Mouse (Mus musculus) midbrain, postnatal 0 days (tissue): Measurements from ENCODE around the gene Hspb2. TPM values are rescaled to one million over a fixed set of nuclear protein-coding genes. Genes with fewer than 3 reads are reported as not detected.

Source experiments
- ATAC-seq: fragments of 200-750 bp; cut with Nextera tagmentation; 2 replicates; pipeline ENCODE4 v1.8.0; 2017; ENCODE audit warnings: moderate number of reproducible peaks, mild to moderate bottlenecking, moderate TSS enrichment, moderate library complexity; ENCODE audit not compliant: low FRiP score
- DNase-seq: peaks from one replicate; pipeline ENCODE4 v3.0.0-alpha.2; 2015; ENCODE audit warnings: low spot score
- H3K27ac ChIP-seq: fragments of 300-500 bp; sonication (generic); 2 replicates; pipeline ENCODE4 v1.5.1; 2014; ENCODE audit warnings: low read depth, mild to moderate bottlenecking, low read length, mixed read lengths
- H3K27me3 ChIP-seq: fragments of 300-500 bp; sonication (generic); 2 replicates; pipeline ENCODE4 v1.6.1; 2014; ENCODE audit warnings: low read length, control low read depth, mixed read lengths; ENCODE audit not compliant: insufficient read depth
- H3K36me3 ChIP-seq: fragments of 300-500 bp; sonication (generic); 2 replicates; pipeline ENCODE4 v1.6.1; 2014; ENCODE audit warnings: low read length, control low read depth, mixed read lengths; ENCODE audit not compliant: insufficient read depth
- H3K4me1 ChIP-seq: fragments of 300-500 bp; sonication (generic); 2 replicates; pipeline ENCODE4 v1.6.1; 2014; ENCODE audit warnings: mild to moderate bottlenecking, control low read depth, antibody characterized with exemption, low read length, mixed read lengths; ENCODE audit not compliant: insufficient read depth
- H3K4me2 ChIP-seq: fragments of 300-500 bp; sonication (generic); 2 replicates; pipeline ENCODE4 v1.6.1; 2014; ENCODE audit warnings: low read depth, mild to moderate bottlenecking, low read length, mixed read lengths; ENCODE audit not compliant: poor library complexity, severe bottlenecking
- H3K4me3 ChIP-seq: fragments of 300-500 bp; sonication (generic); 2 replicates; pipeline ENCODE4 v1.5.1; 2014; ENCODE audit warnings: low read depth, mild to moderate bottlenecking, low read length, moderate library complexity
- H3K9ac ChIP-seq: fragments of 300-500 bp; sonication (generic); replicated peaks from 2 replicates; pipeline ENCODE4 v1.6.1; 2014; ENCODE audit warnings: mild to moderate bottlenecking, low read length, moderate library complexity, mixed read lengths; ENCODE audit not compliant: poor library complexity, severe bottlenecking
- H3K9me3 ChIP-seq: fragments of 300-500 bp; sonication (generic); 2 replicates; pipeline ENCODE4 v1.6.1; 2016; ENCODE audit warnings: low read length, control low read depth
- CTCF ChIP-seq: IDR thresholded peaks from 2 replicates; pipeline ENCODE4 v1.5.1; 2016; ENCODE audit warnings: antibody characterized with exemption, mild to moderate bottlenecking
- WGBS: fragments of 180-500 bp; shearing (Covaris S2); extraction: QIAGEN DNeasy Blood & Tissue Kit; methylation state at CpG from one replicate; pipeline ENCODE4 v1.1.7; 2014; 5-methylcytosine and 5-hydroxymethylcytosine counted together
- polyA plus RNA-seq: library from polyadenylated mRNA; unstranded; fragments of >200 nt; fragmentation: Nextera tagmentation; extraction: Ambion mirVana; gene quantifications from 2 replicates; pipeline ENCODE4 v1.2.1, GENCODE M21; 2015
- total RNA-seq: library from RNA; depleted of rRNA; stranded (reverse); fragments of >200 nt; gene quantifications from 2 replicates; pipeline ENCODE4 v1.2.3, GENCODE M21; 2014

Hspb2 gene
- total and polyA plus RNA-seq, 2 experiments from 2014 or later: 2.6 to 5.2 TPM

DNA sequence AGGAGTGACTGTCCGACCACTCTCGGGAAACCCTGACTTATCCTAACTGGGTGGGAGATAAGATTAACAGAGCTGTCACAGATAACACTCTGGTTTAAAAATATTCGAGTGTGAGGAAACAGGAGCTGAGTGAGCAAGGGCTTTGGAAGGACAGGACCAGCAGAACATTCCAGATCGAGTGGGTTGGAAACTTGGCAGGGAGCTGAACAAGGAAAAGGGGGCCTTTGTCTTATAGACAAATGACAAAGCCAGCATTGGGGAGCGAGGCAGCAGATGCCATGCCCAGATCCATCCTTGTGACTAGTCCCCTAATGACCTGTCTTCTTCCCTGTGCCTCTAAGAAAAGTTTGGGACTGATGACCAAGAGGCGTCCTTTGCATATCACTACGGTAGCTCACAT lies 1.8 kb upstream of the Hspb2 start:
- TF ChIP-seq CTCF: no peak
- Histone ChIP-seq H3K4me1 (no peaks in the 10 kb centered on the region), H3K9ac (no peak overlapping the region), H3K27ac (no peak overlapping the region), H3K27me3 (no peaks in the 10 kb centered on the region), H3K4me2 (no peak overlapping the region), H3K4me3 (no peak overlapping the region), H3K9me3 (no peaks in the 10 kb centered on the region), H3K36me3 (no peaks in the 10 kb centered on the region)
- ATAC-seq: no peak
- WGBS: 70% methylated on average over 7 of the region's 7 CpGs
- DNase-seq: no peak

GRCm38 (mm10) chr9:50752784-50753615 lies 846 bp upstream of the Hspb2 start:
- Histone ChIP-seq H3K9me3 (no peaks in the 10 kb centered on the region), H3K36me3 (no peaks in the 10 kb centered on the region), H3K27ac (no peak overlapping the region), H3K27me3 (no peaks in the 10 kb centered on the region), H3K4me2 (no peak overlapping the region), H3K4me3 (no peak overlapping the region), H3K4me1 (no peaks in the 10 kb centered on the region), H3K9ac (no peak overlapping the region)
- DNase-seq (peak; percentile 54), ATAC-seq (no peak)
- TF ChIP-seq CTCF: no peak
- WGBS: 66% methylated on average over 17 of the region's 17 CpGs

DNA sequence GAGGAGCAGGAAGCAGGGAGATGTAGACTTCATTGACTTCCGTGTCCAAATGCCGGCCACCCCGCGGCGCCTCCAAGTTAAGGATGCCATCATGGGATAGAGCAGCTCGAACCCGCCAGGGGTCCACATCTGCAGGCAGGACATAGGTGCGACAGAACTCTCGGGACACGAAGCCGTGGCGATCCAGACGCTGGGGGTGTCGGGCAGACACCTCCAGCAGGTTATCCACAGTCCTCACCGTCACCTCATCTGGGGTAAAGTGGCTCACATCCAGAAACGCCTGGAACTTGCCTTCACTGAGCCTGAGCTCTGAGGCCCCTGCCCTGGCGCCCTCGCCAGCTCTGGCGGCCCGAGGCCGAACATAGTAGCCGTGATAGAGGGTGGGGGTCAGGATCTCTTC lies 831 bp downstream of the Hspb2 start, which contains the start of gene Cryab:
Gene Cryab, plus strand, starts transcription at position 3 of the 400 bp plus-strand sequence.
- 0 out of 2 replicates have a peak within 1 kb of the TSS, but pooled peaks have one; percentile 1 for H3K9ac ChIP-seq
- H3K4me3 ChIP-seq: no peak within 1 kb of the TSS
- H3K36me3 ChIP-seq: no peaks in the 10 kb centered on the region
- WGBS: 76% methylated on average over 22 of the region's 22 CpGs
- H3K4me2 ChIP-seq: no peak within 1 kb of the TSS
- TF ChIP-seq CTCF: no peak
- DNase-seq (no peak), ATAC-seq (no peak)
- no peak within 1 kb of the TSS for H3K27ac ChIP-seq
- no peaks in the 10 kb centered on the region for H3K9me3 ChIP-seq
- H3K27me3 ChIP-seq: no peaks in the 10 kb centered on the region
- no peaks in the 10 kb centered on the region for H3K4me1 ChIP-seq

- 67% methylated on average over 6 of the region's 6 CpGs for WGBS
- H3K4me1 ChIP-seq: no peaks in the 10 kb centered on the region
- H3K4me2 ChIP-seq: no peak overlapping the region
- ATAC-seq (no peak), DNase-seq (no peak)
- no peaks in the 10 kb centered on the region for H3K27me3 ChIP-seq
- no peak overlapping the region for H3K27ac ChIP-seq
- H3K9ac ChIP-seq: no peak overlapping the region
- no peaks in the 10 kb centered on the region for H3K36me3 ChIP-seq
- no peak for TF ChIP-seq CTCF
- H3K4me3 ChIP-seq: no peak overlapping the region
- no peaks in the 10 kb centered on the region for H3K9me3 ChIP-seq
These were observed 1.4 kb downstream of the Hspb2 start for GRCm38 (mm10) chr9:50750706-50751105.

GRCm38 (mm10) chr9:50746214-50746677 lies 5.9 kb downstream of the Hspb2 start, which contains the start of gene 2310030G06Rik:
Gene 2310030G06Rik (minus strand): TSS chr9:50746536.
- H3K27ac ChIP-seq: no peak within 1 kb of the TSS
- H3K9me3 ChIP-seq: no peaks in the 10 kb centered on the region
- peak within 1 kb of the TSS; percentile 34 for H3K4me3 ChIP-seq
- no peak within 1 kb of the TSS; the same call in 1 of the 2 replicates for H3K9ac ChIP-seq
- H3K27me3 ChIP-seq: no peaks in the 10 kb centered on the region
- WGBS: 4% methylated on average over 19 of the region's 19 CpGs
- H3K4me2 ChIP-seq: peak within 1 kb of the TSS; percentile 58
- no peaks in the 10 kb centered on the region for H3K36me3 ChIP-seq
- H3K4me1 ChIP-seq: no peaks in the 10 kb centered on the region
- peak; percentile 28 for DNase-seq
- ATAC-seq: no peak
- peak; percentile 43 for TF ChIP-seq CTCF

DNA sequence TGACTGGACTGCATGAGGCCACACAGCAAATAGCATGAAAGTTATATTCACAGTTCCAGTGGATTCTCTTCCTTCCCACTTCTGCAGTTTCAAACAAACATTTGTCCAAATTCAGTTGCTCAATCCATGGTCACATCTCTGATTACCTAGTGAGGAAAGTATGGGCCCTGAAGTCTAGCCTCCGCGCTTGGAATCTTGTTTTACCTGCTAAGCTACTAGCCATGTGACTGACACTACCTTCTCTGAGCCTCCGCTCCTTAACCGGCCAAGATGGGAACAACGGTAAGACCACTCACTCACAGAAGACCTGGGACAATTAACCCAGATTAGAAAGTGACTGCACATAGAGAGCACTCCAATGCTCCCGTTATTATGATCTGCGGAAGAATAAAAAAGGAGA lies 6.3 kb downstream of the Hspb2 start:
- Histone ChIP-seq H3K4me3 (peak overlapping the region; percentile 34), H3K36me3 (no peaks in the 10 kb centered on the region), H3K4me1 (no peaks in the 10 kb centered on the region), H3K27ac (no peak overlapping the region), H3K4me2 (peak overlapping the region; percentile 58), H3K27me3 (no peaks in the 10 kb centered on the region), H3K9ac (no peak overlapping the region), H3K9me3 (no peaks in the 10 kb centered on the region)
- 18% methylated on average over 7 of the region's 7 CpGs for WGBS
- ATAC-seq (no peak), DNase-seq (no peak)
- no peak for TF ChIP-seq CTCF
